Mouse (Mus musculus) liver, embryonic 12.5 days (tissue): ENCODE results near the gene Bet1l. TPM values are rescaled to one million over a fixed set of nuclear protein-coding genes. Genes with fewer than 3 reads are reported as not detected.
"Not testable (repeated sequence)": the region's sequence is repeated elsewhere in the genome, so short reads cannot be mapped to it uniquely, and the experiment has no call there.

Source experiments
- ATAC-seq: fragments of 200-750 bp; cut with Nextera tagmentation; 2 replicates; pipeline ENCODE4 v1.8.0; 2017; ENCODE audit warnings: moderate number of reproducible peaks, mild to moderate bottlenecking, moderate library complexity
- H3K27ac ChIP-seq: fragments of 300-500 bp; sonication (generic); 2 replicates; pipeline ENCODE4 v1.5.1; 2016; ENCODE audit warnings: mild to moderate bottlenecking
- H3K27me3 ChIP-seq: fragments of 300-500 bp; sonication (generic); replicated peaks from 2 replicates; pipeline ENCODE4 v1.6.1; 2016; ENCODE audit warnings: mild to moderate bottlenecking, moderate library complexity
- H3K36me3 ChIP-seq: fragments of 300-500 bp; sonication (generic); 2 replicates; pipeline ENCODE4 v1.6.1; 2016; ENCODE audit warnings: mild to moderate bottlenecking, moderate library complexity
- H3K4me1 ChIP-seq: fragments of 300-500 bp; sonication (generic); 2 replicates; pipeline ENCODE4 v1.6.1; 2016
- H3K4me2 ChIP-seq: fragments of 300-500 bp; sonication (generic); 2 replicates; pipeline ENCODE4 v1.6.1; 2016; ENCODE audit warnings: mild to moderate bottlenecking, moderate library complexity
- H3K4me3 ChIP-seq: fragments of 300-500 bp; sonication (generic); 2 replicates; pipeline ENCODE4 v1.5.1; 2016; ENCODE audit warnings: mild to moderate bottlenecking, moderate library complexity
- H3K9ac ChIP-seq: fragments of 300-500 bp; sonication (generic); 2 replicates; pipeline ENCODE4 v1.6.1; 2016; ENCODE audit warnings: mild to moderate bottlenecking, moderate library complexity
- H3K9me3 ChIP-seq: fragments of 300-500 bp; sonication (generic); replicated peaks from 2 replicates; pipeline ENCODE4 v1.6.1; 2016; ENCODE audit warnings: mild to moderate bottlenecking, moderate library complexity
- WGBS: fragments of 180-500 bp; shearing (Covaris S2); methylation state at CpG from one replicate; pipeline ENCODE4 v1.1.7; 2016; ENCODE audit not compliant: insufficient replicate concordance; 5-methylcytosine and 5-hydroxymethylcytosine counted together
- polyA plus RNA-seq: library from polyadenylated mRNA; unstranded; fragments of >200 nt; fragmentation: Nextera tagmentation; extraction: Ambion mirVana; gene quantifications from 2 replicates; pipeline ENCODE4 v1.2.1, GENCODE M21; 2016

Bet1l gene
- 17.4 and 18.0 TPM in 2 replicates for polyA plus RNA-seq

DNA sequence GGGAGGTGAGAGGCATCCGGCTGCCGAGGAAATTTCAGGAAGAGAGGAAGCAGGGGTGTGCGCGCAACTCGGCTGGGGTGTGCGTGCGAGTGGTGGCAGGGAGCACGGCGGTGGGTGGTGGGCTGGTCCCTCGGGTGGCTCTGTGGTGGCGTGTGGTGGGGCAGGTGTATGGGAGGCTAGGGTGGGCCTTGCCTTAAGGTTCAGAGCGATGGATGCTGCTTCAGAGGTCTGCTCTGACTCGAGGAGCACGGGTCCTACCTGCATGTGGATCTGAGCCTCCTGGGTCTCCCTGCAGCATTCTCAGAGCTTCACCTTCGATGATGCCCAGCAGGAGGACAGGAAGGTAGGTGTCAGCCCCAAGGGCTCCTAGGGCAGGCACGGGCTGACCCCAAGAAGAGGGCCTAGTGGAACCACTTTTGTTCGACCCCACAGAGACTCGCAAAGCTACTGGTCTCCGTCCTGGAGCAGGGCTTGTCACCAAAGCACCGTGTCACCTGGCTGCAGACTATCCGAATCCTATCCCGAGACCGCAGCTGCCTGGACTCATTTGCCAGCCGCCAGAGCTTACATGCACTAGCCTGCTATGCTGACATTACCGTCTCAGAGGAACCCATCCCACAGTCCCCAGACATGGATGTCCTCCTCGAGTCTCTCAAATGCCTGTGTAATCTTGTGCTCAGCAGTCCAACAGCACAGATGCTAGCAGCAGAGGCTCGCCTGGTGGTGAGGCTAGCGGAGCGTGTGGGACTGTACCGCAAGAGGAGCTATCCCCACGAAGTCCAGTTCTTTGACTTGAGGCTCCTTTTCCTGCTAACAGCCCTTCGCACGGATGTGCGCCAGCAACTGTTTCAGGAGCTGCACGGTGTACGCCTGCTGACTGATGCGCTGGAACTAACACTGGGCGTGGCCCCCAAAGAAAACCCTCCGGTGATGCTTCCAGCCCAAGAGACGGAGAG, at the start of gene Bet1l:
Gene Bet1l (minus strand): TSS at position 28 of the 956 bp plus-strand sequence.
- peaks cover 44% of the 10 kb centered on the region for H3K4me1 ChIP-seq
- WGBS = 27% methylated on average over 40 of the region's 40 CpGs
- peak within 1 kb of the TSS; percentile 96 for H3K4me2 ChIP-seq
- H3K27ac ChIP-seq = peak within 1 kb of the TSS; percentile 98
- peak within 1 kb of the TSS; percentile 87 for H3K9ac ChIP-seq
- no peaks in the 10 kb centered on the region for H3K27me3 ChIP-seq
- ATAC-seq = peak; percentile 20
- H3K36me3 ChIP-seq = peaks cover 71% of the 10 kb centered on the region
- no peaks in the 10 kb centered on the region for H3K9me3 ChIP-seq
- peak within 1 kb of the TSS; percentile 89 for H3K4me3 ChIP-seq

DNA sequence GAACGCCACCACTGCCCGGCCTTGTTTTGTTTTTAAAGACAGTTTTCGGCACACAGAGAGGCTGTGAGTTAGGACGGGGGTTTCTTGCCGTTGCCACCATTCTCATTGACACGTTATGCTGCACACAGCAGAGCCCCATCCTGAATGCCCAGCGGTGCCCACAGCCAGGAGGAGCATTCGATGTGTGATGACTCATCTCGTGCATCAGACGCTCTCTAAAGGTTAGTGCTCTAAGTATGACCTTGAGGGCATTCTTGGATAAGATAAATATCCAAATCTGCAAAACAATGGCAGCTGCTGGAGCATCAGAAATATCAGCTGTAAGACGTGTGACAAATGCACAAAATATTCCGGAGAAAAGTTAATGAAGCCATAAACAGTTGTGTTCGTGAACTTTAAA, 49.8 kb upstream of the Bet1l start:
- Histone ChIP-seq H3K36me3 (no peaks in the 10 kb centered on the region), H3K9me3 (no peaks in the 10 kb centered on the region), H3K4me1 (peaks cover 14% of the 10 kb centered on the region; the same call in 1 of the 2 replicates), H3K27me3 (peaks cover 3% of the 10 kb centered on the region; the same call in 1 of the 2 replicates), H3K4me3 (no peak overlapping the region), H3K9ac (no peak overlapping the region), H3K4me2 (no peak overlapping the region), H3K27ac (no peak overlapping the region)
- no peak for ATAC-seq
- 70% methylated on average over 13 of the region's 13 CpGs for WGBS

DNA sequence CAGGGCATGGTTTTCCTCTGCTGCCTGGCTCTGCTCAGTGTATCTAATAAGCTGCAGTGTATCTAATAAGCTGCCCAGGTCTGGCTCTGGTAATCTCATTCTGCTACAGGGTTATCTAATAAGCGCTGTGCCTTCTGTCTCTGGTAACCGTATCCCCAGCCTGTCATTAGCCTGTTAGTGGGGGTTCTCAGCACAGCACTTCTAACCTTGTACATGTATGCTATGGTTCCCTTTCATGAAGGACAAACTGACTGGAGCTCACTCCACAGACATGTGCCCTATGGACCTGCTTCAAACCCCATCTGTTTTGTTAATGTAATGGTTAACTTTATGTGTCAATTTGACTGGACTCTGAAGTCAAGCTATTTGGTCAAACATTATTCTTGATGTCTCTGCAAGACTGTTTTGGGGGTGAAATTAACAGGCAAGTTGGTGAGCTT, 48.3 kb upstream of the Bet1l start:
- H3K36me3 ChIP-seq = no peaks in the 10 kb centered on the region
- no peaks in the 10 kb centered on the region; the same call in 1 of the 2 replicates for H3K27me3 ChIP-seq
- 31% methylated on average over 2 of the region's 2 CpGs for WGBS
- H3K4me2 ChIP-seq = peak overlapping the region; percentile 28; the same call in 1 of the 2 replicates
- H3K4me3 ChIP-seq = no peak overlapping the region
- peaks cover 14% of the 10 kb centered on the region; the same call in 1 of the 2 replicates for H3K4me1 ChIP-seq
- H3K9ac ChIP-seq = no peak overlapping the region
- peak overlapping the region; percentile 54 for H3K27ac ChIP-seq
- H3K9me3 ChIP-seq = no peaks in the 10 kb centered on the region
- ATAC-seq = peak; percentile 46; the same call in 1 of the 2 replicates

DNA sequence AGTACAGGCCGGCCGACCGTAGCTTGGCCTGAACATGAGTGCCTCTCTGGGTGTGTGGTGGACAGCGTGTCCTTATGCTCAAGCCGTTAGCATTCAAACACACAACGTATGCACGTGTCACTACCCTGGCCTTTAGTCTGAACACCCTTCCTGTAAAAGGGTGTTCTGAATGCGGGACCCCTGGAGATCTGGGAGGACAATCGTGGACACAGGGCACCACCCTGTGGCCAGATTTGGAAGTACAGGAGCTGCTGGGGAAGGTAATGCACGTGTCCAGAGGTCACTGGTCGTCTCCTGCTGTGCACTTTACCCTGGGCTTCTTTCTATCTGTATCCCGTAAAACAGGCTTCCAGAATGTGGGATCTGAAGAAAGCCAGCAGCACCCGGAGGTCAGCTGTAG, 45.8 kb upstream of the Bet1l start:
- H3K36me3 ChIP-seq = peaks cover 14% of the 10 kb centered on the region
- no peak overlapping the region for H3K4me3 ChIP-seq
- H3K27me3 ChIP-seq = no peaks in the 10 kb centered on the region
- WGBS = 24% methylated on average over 13 of the region's 13 CpGs
- no peaks in the 10 kb centered on the region for H3K9me3 ChIP-seq
- no peak overlapping the region for H3K9ac ChIP-seq
- no peak overlapping the region for H3K27ac ChIP-seq
- ATAC-seq = peak; percentile 36
- no peak overlapping the region for H3K4me2 ChIP-seq
- peaks cover 2% of the 10 kb centered on the region; the same call in 1 of the 2 replicates for H3K4me1 ChIP-seq

- peaks cover 24% of the 10 kb centered on the region for H3K36me3 ChIP-seq
- no peak overlapping the region for H3K4me2 ChIP-seq
Observed at GRCm38 (mm10) chr7:140902036-140902875, 44.9 kb upstream of the Bet1l start.

DNA sequence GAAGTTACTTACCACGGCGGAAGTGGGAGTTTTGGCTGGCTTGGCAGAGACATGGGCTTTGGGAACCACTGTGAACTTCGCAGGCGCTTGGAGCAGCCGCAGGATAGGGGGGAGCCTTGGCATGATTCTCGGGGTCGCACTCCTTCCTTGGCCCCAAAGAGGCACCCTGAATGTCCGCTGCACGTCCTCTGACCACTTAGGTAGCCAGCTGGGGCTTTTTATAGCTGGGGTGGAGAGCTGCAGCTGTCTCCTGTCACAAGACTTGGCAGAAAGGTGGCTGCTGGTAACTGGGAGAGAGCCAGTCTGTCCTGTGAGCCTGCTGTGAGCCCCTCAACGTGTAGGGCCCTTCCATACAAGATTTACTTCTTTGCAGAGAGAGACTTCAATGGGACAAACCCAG, 42.8 kb upstream of the Bet1l start, which contains the start of gene Cox8b:
Gene Cox8b (minus strand): TSS at position 227 of the 400 bp plus-strand sequence.
- Histone ChIP-seq H3K4me2 (no peak within 1 kb of the TSS), H3K36me3 (peaks cover 42% of the 10 kb centered on the region), H3K4me1 (no peaks in the 10 kb centered on the region), H3K27ac (no peak within 1 kb of the TSS), H3K9me3 (no peaks in the 10 kb centered on the region), H3K27me3 (no peaks in the 10 kb centered on the region), H3K9ac (no peak within 1 kb of the TSS), H3K4me3 (no peak within 1 kb of the TSS)
- 69% methylated on average over 10 of the region's 10 CpGs for WGBS
- ATAC-seq = no peak

More at GRCm38 (mm10) chr7:140902036-140902875, 44.9 kb upstream of the Bet1l start:
- WGBS = 74% methylated on average over 15 of the region's 15 CpGs
- Histone ChIP-seq H3K9ac (no peak overlapping the region), H3K4me1 (no peaks in the 10 kb centered on the region), H3K9me3 (no peaks in the 10 kb centered on the region), H3K4me3 (no peak overlapping the region), H3K27me3 (no peaks in the 10 kb centered on the region), H3K27ac (no peak overlapping the region)
- no peak for ATAC-seq

GRCm38 (mm10) chr7:140899121-140899520, 41.7 kb upstream of the Bet1l start:
- Histone ChIP-seq H3K4me2 (no peak overlapping the region), H3K4me3 (no peak overlapping the region), H3K27ac (no peak overlapping the region), H3K9ac (no peak overlapping the region), H3K4me1 (no peaks in the 10 kb centered on the region), H3K27me3 (no peaks in the 10 kb centered on the region), H3K36me3 (peaks cover 52% of the 10 kb centered on the region), H3K9me3 (no peaks in the 10 kb centered on the region)
- no peak for ATAC-seq
- 75% methylated on average over 3 of the region's 3 CpGs for WGBS

GRCm38 (mm10) chr7:140897863-140898262, 40.5 kb upstream of the Bet1l start:
- no peak for ATAC-seq
- 81% methylated on average over 7 of the region's 7 CpGs for WGBS
- Histone ChIP-seq H3K36me3 (peaks cover 64% of the 10 kb centered on the region), H3K4me1 (no peaks in the 10 kb centered on the region), H3K9me3 (no peaks in the 10 kb centered on the region), H3K27me3 (no peaks in the 10 kb centered on the region), H3K4me2 (no peak overlapping the region), H3K9ac (no peak overlapping the region), H3K27ac (no peak overlapping the region), H3K4me3 (no peak overlapping the region)

- Histone ChIP-seq H3K27me3 (no peaks in the 10 kb centered on the region), H3K27ac (no peak overlapping the region), H3K4me2 (no peak overlapping the region), H3K4me3 (no peak overlapping the region), H3K36me3 (peaks cover 87% of the 10 kb centered on the region), H3K4me1 (no peaks in the 10 kb centered on the region), H3K9me3 (no peaks in the 10 kb centered on the region), H3K9ac (no peak overlapping the region)
- WGBS = 89% methylated on average over 3 of the region's 3 CpGs
- ATAC-seq = no peak
Observed at GRCm38 (mm10) chr7:140894611-140895010, 37.2 kb upstream of the Bet1l start.

- 86% methylated on average over 7 of the region's 7 CpGs for WGBS
- ATAC-seq = no peak
- Histone ChIP-seq H3K27ac (no peak overlapping the region), H3K9me3 (no peaks in the 10 kb centered on the region), H3K4me1 (no peaks in the 10 kb centered on the region), H3K9ac (no peak overlapping the region), H3K36me3 (peaks cover 87% of the 10 kb centered on the region), H3K4me2 (no peak overlapping the region), H3K27me3 (no peaks in the 10 kb centered on the region), H3K4me3 (no peak overlapping the region)
Observed at GRCm38 (mm10) chr7:140894031-140894430, 36.7 kb upstream of the Bet1l start.

DNA sequence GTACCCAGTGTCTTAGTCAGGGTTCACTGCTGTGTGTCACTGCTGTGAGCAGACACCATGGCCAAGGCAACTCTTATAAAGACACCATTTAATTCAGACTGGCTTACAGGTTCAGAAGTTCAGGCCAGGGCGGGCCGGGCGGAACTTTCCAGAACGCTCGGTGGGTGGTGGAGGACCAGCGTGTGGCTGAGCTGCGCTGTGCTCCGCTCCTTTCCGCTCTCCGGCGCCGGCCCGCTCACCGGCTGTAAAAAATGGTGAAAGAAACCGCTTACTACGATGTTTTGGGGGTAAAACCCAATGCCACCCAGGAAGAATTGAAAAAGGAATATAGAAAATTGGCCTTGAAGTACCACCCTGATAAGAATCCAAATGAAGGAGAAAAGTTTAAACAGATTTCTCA, 33.3 kb upstream of the Bet1l start:
- H3K27me3 ChIP-seq, H3K4me3 ChIP-seq, H3K9ac ChIP-seq, H3K4me1 ChIP-seq, H3K9me3 ChIP-seq, H3K4me2 ChIP-seq, ATAC-seq, H3K27ac ChIP-seq: not testable (repeated sequence)
- 96% methylated on average over 16 of the region's 16 CpGs for WGBS
- peaks cover 87% of the 10 kb centered on the region for H3K36me3 ChIP-seq
